Mouse (Mus musculus): ENCODE data around the gene Prr30. TPM values are rescaled to one million over a fixed set of nuclear protein-coding genes. Genes with fewer than 3 reads are reported as not detected.
"Not testable (repeated sequence)": the region's sequence is repeated elsewhere in the genome, so short reads cannot be mapped to it uniquely, and the experiment has no call there.

Prr30 gene
- total RNA-seq (2022) = not detected

- DNase-seq (ENCODE audit: low spot score in 2 of 2) = no peak
These were observed at the start of gene Prr30 for GRCm38 (mm10) chr14:101200230-101200629. Gene Prr30 (minus strand): TSS chr14:101200330.

DNA sequence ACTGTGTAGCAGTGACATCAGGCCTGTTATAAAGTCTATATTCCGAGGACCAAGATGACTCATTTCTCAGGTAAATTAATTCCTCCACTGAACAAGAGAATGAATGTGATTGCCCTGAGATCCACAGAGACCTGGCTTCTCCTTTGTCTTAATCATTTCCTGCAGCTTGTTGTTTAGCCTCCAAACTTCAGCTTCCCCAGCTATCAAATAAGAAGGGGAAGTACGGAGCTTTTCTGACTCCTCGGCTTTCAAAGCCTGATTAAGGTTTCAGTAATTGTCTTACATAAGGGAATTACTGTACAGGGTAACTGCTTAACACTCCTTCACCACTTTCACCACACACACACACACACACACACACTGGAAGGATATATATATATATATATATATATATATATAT, 46.7 kb upstream of the Prr30 start:
- DNase-seq (ENCODE audit: low spot score in 2 of 2) = no peak

DNA sequence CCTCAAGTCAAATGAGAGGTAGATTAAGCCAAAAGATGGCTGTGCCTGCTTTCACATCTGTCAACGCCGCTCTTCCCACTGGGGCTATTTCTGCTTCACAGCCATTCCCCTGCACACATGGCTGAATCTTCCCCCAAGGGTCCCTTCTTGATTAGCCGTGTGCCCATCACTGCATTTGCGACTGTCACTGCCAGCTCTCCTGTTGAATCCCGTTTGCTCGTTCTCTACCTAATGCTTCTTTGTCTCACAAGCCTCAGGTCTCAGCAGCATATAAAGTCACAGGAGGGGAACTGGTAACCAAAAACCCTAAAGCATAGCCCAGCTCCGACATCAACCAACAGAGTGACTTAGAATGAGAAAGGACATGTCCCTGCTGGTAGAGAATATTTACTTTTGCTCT, 45.6 kb upstream of the Prr30 start:
- DNase-seq (ENCODE audit: low spot score in 2 of 2) = no peak

DNA sequence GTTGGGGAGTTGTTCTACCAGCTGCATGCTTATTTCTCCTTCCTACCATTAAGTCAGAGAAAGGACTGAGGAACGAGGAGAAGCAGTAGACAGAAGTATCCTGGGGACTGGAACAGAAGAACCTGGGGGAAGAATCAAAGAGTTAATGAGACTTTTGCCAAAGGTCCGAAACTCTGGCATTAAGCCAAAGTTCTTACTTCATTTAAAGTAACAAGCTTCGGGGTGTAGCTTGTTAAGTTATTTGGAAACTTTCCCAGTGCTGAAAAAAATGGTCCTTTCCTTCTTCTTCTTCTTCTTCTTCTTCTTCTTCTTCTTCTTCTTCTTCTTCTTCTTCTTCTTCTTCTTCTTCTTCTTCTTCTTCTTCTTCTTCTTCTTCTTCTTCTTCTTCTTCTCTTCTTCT, 44.3 kb upstream of the Prr30 start:
- not testable (repeated sequence) for DNase-seq (ENCODE audit: low spot score in 2 of 2)

DNA sequence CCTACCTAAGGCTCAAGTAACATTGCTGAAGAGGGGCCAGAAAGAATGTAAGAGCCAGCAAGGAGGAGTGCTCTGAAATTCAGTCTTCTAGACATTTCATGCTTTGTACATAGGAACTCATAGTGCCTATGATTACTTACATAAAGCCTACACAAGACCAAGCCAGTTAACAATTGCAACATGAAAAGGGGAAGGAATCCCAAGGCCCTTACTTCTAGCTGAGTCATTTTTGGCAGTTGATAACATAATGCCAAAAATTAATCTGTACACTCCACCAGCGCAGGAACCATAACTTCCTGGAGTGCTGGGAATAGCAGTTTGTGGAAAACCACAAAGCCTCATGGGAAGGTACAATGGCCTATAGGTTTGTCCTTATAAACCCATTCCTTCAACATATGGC, 37.8 kb upstream of the Prr30 start:
- DNase-seq (ENCODE audit: low spot score in 2 of 2) = no peak

DNA sequence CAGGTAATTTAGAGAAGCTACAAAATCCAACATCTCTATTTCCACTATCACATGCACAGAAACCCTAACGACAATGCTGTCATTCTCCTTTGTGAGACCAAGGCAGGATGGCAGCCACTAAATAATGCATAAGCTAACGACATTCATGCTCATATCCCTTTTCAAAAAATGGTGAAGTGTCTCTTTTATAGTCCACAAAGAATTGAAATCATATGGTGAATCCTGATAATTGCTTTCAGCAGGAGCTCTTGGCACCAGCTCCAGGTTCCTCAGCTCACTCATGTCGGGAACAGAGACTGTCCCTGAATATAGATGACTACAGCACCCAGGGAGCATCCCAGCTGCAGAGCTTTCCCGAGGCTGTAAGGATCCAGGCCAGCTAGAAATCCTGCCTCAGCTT, 28.9 kb upstream of the Prr30 start:
- DNase-seq (ENCODE audit: low spot score in 2 of 2) = peak; percentile 6 to 8

DNA sequence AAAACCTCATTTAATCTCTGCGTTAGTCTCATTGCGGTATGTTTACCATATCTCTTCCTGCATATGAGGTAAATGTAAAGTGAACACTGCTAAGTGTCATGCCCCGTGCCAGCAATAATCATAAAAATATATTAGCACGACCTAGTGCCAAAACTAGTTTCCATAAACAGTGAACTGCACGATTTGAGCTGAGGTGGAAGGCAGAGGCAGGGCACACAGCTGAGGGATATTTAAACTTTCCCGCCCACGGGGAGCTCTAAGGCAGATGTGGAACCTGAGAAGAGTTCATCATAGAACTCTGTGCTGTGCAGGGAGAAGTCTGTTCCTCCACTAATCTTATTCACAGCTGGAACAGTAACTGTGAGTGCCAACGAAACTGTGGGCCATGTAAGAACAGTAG, 22.2 kb upstream of the Prr30 start:
- DNase-seq (ENCODE audit: low spot score in 2 of 2) = no peak

DNA sequence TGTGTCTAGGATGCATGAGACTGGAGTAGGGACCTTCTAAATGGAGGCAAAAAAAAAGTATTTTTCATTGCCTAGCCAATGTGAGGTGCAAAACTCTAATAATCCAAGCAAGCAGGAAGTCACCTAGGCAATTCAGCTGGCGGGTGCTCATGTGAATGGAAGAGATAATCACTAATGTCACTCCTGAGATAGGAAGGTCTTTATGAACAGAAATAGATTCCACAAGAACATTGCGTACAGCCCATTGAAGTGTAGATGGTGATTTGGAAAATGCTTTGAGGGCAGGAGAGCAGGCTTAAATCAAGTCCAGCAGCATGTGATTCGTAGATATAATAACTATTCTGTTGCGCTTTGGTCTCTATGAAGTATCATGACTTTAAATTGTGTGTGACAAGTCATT, 27.9 kb downstream of the Prr30 start:
- no peak for DNase-seq (ENCODE audit: low spot score in 2 of 2)

Data from layer of hippocampus, adult 8-10 months (tissue).